Mouse (Mus musculus) forebrain, embryonic 10.5 days (tissue): Measurements from ENCODE around the gene Atp6v1g2. TPM values are rescaled to one million over a fixed set of nuclear protein-coding genes. Genes with fewer than 3 reads are reported as not detected.
"Not testable (repeated sequence)": the region's sequence is repeated elsewhere in the genome, so short reads cannot be mapped to it uniquely, and the experiment has no call there.

Source experiments
- DNase-seq: peaks from one replicate; pipeline ENCODE4 v3.0.0-alpha.2; 2017; ENCODE audit warnings: low spot score; ENCODE audit errors: extremely low spot score
- H3K27ac ChIP-seq: fragments of 300-500 bp; sonication (generic); 2 replicates; pipeline ENCODE4 v1.5.1; 2016; ENCODE audit warnings: mild to moderate bottlenecking
- H3K27me3 ChIP-seq: fragments of 300-500 bp; sonication (generic); 2 replicates; pipeline ENCODE4 v1.6.1; 2016; ENCODE audit warnings: mild to moderate bottlenecking; ENCODE audit not compliant: poor library complexity, severe bottlenecking
- H3K36me3 ChIP-seq: fragments of 300-500 bp; sonication (generic); replicated peaks from 2 replicates; pipeline ENCODE4 v1.6.1; 2016; ENCODE audit warnings: mild to moderate bottlenecking, moderate library complexity
- H3K4me1 ChIP-seq: fragments of 300-500 bp; sonication (generic); 2 replicates; pipeline ENCODE4 v1.6.1; 2016
- H3K4me3 ChIP-seq: fragments of 300-500 bp; sonication (generic); 2 replicates; pipeline ENCODE4 v1.5.1; 2016; ENCODE audit warnings: mild to moderate bottlenecking, moderate library complexity
- H3K9me3 ChIP-seq: fragments of 300-500 bp; sonication (generic); 2 replicates; pipeline ENCODE4 v1.6.1; 2016; ENCODE audit warnings: mild to moderate bottlenecking, moderate library complexity
- WGBS: fragments of 180-500 bp; shearing (Covaris S2); methylation state at CpG from one replicate; pipeline ENCODE4 v1.1.7; 2016; 5-methylcytosine and 5-hydroxymethylcytosine counted together
- polyA plus RNA-seq: library from polyadenylated mRNA; unstranded; fragments of >200 nt; fragmentation: Nextera tagmentation; extraction: Ambion mirVana; gene quantifications from 2 replicates; pipeline ENCODE4 v1.2.1, GENCODE M21; 2016

The Atp6v1g2 gene
- polyA plus RNA-seq, 1 experiment from 2014 or later: 7.7 TPM

GRCm38 (mm10) chr17:35232659-35233058 is 801 bp upstream of the Atp6v1g2 start:
- WGBS: 92% methylated on average over 5 of the region's 5 CpGs
- DNase-seq: no peak
- Histone ChIP-seq H3K9me3 (no peaks in the 10 kb centered on the region), H3K4me1 (peaks cover 41% of the 10 kb centered on the region), H3K36me3 (peaks cover 57% of the 10 kb centered on the region), H3K27me3 (no peaks in the 10 kb centered on the region), H3K27ac (no peak overlapping the region), H3K4me3 (no peak overlapping the region)

- H3K9me3 ChIP-seq, H3K27ac ChIP-seq, DNase-seq, H3K27me3 ChIP-seq: not testable (repeated sequence)
- Histone ChIP-seq H3K4me3 (peak overlapping the region; percentile 75), H3K4me1 (peaks cover 41% of the 10 kb centered on the region), H3K36me3 (peaks cover 43% of the 10 kb centered on the region)
- 92% methylated on average over 7 of the region's 7 CpGs for whole genome bisulfite sequencing
Observed at GRCm38 (mm10) chr17:35234090-35234489, 630 bp downstream of the Atp6v1g2 start.

DNA sequence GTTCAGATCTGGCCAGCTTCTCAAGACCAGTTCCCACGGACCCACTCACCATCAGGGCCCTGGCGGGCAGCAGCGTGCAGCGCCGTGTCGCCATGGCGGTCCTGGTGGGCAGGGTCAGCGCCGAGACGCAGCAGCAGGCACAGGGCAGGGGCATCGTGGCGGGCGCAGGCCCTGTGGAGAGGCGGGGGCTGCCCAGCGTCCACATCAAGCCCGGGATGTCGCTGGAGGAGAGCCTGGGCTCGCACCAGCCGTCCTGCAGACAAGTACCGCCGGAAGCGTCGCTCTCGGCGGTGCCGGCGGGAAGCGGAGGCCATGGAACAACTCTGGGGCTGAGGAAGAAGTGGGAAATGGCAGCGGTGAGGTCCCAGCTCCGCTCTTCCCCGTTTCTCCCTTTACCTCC is 1.4 kb downstream of the Atp6v1g2 start:
- Histone ChIP-seq H3K27ac (peak overlapping the region; percentile 98), H3K4me1 (peaks cover 41% of the 10 kb centered on the region), H3K36me3 (peaks cover 35% of the 10 kb centered on the region), H3K4me3 (peak overlapping the region; percentile 75), H3K27me3 (no peaks in the 10 kb centered on the region), H3K9me3 (no peaks in the 10 kb centered on the region)
- peak; percentile 63 for DNase-seq
- 9% methylated on average over 31 of the region's 31 CpGs for WGBS

DNA sequence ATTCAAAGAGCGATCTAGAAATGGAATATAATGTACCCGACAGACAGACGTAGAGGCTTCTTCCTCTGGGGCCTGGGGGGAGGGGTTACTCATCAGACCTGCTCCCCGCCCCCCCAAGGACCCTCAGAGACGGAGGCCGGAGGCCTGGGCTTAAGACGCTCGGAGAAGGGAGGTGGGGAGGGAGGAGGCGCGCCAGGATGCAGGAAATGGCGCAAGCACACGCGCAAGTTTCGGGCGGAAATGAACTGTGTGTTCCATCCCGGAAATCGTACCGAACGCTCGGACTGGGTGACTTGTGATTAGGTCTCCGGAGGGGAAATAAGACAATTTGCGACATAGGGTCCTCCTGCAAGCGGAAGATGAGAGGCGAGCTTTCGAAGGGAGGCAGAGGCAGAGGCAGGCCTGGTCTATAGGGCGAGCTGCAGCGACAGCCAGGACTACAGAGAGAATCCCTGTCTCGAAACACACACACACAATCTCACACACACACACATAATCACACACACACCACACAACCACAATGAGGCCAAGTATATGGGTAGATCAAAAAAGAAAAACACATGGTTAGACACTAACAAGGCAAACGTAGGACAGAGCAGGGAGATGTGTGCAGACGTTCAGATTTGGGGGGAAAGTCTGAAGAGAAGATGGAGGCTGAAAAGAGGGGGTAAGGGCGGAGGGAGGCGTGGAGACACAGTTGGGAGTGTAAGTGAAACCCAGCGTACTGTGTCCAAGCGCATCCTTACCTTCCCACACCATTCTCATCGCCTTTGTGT is 2.3 kb downstream of the Atp6v1g2 start, which contains the start of gene Nfkbil1:
Gene Nfkbil1, minus strand, starts transcription at position 179 of the 776 bp plus-strand sequence.
- H3K4me1 ChIP-seq: peaks cover 50% of the 10 kb centered on the region
- no peaks in the 10 kb centered on the region for H3K27me3 ChIP-seq
- H3K9me3 ChIP-seq: no peaks in the 10 kb centered on the region
- peak within 1 kb of the TSS; percentile 98 for H3K27ac ChIP-seq
- peak within 1 kb of the TSS; percentile 75 for H3K4me3 ChIP-seq
- peak; percentile 88 for DNase-seq
- under 1% methylated on average over 35 of the region's 35 CpGs for WGBS
- H3K36me3 ChIP-seq: peaks cover 26% of the 10 kb centered on the region

- 0% methylated on average over 18 of the region's 18 CpGs for WGBS
- peak; percentile 97 for DNase-seq
- peaks cover 56% of the 10 kb centered on the region for H3K4me1 ChIP-seq
Observed at GRCm38 (mm10) chr17:35236390-35236746, 2.9 kb downstream of the Atp6v1g2 start.

GRCm38 (mm10) chr17:35236996-35237395 is 3.5 kb downstream of the Atp6v1g2 start:
- Histone ChIP-seq H3K9me3 (no peaks in the 10 kb centered on the region), H3K4me1 (peaks cover 54% of the 10 kb centered on the region), H3K36me3 (peaks cover 17% of the 10 kb centered on the region), H3K27me3 (no peaks in the 10 kb centered on the region), H3K27ac (peak overlapping the region; percentile 98; the same call in 1 of the 2 replicates), H3K4me3 (peak overlapping the region; percentile 75)
- 78% methylated on average over 9 of the region's 9 CpGs for WGBS
- no peak for DNase-seq

More at GRCm38 (mm10) chr17:35236390-35236746, 2.9 kb downstream of the Atp6v1g2 start:
- Histone ChIP-seq H3K27ac (peak overlapping the region; percentile 98), H3K36me3 (peaks cover 20% of the 10 kb centered on the region), H3K4me3 (peak overlapping the region; percentile 75), H3K9me3 (no peaks in the 10 kb centered on the region), H3K27me3 (no peaks in the 10 kb centered on the region)

GRCm38 (mm10) chr17:35237504-35237903 is 4.0 kb downstream of the Atp6v1g2 start:
- WGBS: 87% methylated on average over 12 of the region's 12 CpGs
- Histone ChIP-seq H3K27ac (no peak overlapping the region), H3K9me3 (no peaks in the 10 kb centered on the region), H3K4me3 (no peak overlapping the region), H3K27me3 (no peaks in the 10 kb centered on the region), H3K36me3 (peaks cover 17% of the 10 kb centered on the region), H3K4me1 (peaks cover 50% of the 10 kb centered on the region)
- no peak for DNase-seq

DNA sequence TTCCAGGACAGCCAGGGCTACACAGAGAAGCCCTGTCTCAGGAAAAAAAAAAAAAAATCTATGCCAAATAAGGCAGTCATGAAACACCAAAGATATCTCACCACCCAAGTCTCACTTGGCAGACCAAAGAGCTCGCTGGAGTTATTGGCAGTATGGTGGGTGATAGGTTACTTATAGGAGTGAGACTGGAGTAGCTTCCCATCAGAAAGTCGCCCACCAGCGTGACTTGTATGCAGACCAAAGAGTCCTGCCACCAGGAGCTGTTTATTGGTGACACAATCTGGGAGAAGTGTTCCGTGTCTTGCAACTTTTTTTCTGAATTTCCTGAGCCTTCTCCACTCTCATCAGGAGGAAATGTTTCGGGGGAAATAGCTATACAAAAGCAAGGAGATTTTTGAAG is 6.2 kb downstream of the Atp6v1g2 start:
- WGBS: 87% methylated on average over 5 of the region's 5 CpGs
- H3K4me3 ChIP-seq: peak overlapping the region; percentile 85; the same call in 1 of the 2 replicates
- peaks cover 53% of the 10 kb centered on the region for H3K4me1 ChIP-seq
- no peak for DNase-seq
- H3K27ac ChIP-seq: no peak overlapping the region
- no peaks in the 10 kb centered on the region for H3K9me3 ChIP-seq
- H3K36me3 ChIP-seq: peaks cover 23% of the 10 kb centered on the region
- H3K27me3 ChIP-seq: no peaks in the 10 kb centered on the region

DNA sequence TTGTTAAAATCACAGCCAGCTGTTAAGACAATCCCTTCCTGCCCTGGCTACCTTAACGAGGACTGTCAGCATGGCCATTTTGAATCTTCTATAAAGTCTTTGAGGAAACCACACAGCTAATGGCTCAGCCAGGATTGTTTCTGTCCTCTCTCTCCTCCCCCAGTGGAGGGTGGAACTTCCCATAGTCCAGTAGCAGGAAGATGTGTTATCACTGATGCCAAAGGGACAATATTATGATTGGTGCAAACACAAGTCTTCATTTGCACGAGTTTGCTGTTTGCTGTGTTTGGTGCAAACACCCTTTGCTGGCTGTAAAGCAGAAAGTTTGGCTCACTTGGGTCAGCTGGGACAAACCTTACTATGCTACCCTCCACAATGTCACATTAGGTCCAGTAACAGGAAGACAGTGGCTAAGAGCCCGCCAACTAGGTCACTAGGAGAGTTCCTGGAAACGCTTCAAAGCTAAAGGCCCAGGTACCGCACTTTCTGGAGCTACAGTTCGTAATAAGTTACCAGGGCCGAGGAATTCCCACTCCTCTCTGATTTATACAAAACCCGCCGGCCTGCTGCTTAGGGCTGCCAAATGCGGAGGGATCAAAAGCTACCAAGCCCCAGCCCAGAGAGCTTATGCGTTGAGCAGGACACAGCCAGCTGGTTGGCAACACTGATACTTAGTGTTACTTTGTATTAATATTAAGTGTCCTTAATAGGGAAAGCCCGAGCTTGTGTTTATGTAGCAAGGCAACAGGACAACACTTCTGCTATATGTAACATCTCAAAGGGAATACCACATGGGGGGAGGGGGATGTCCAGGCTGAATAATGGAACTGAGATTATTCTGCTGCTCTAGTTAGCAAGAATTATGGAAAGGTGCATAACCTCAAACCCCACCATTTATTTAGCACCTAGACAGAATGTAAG is 7.2 kb downstream of the Atp6v1g2 start:
- H3K36me3 ChIP-seq: peaks cover 33% of the 10 kb centered on the region
- H3K9me3 ChIP-seq: no peaks in the 10 kb centered on the region
- DNase-seq: no peak
- H3K27me3 ChIP-seq: no peaks in the 10 kb centered on the region
- peak overlapping the region; percentile 99 for H3K27ac ChIP-seq
- peak overlapping the region; percentile 85 for H3K4me3 ChIP-seq
- WGBS: 38% methylated on average over 12 of the region's 12 CpGs
- peaks cover 57% of the 10 kb centered on the region for H3K4me1 ChIP-seq

DNA sequence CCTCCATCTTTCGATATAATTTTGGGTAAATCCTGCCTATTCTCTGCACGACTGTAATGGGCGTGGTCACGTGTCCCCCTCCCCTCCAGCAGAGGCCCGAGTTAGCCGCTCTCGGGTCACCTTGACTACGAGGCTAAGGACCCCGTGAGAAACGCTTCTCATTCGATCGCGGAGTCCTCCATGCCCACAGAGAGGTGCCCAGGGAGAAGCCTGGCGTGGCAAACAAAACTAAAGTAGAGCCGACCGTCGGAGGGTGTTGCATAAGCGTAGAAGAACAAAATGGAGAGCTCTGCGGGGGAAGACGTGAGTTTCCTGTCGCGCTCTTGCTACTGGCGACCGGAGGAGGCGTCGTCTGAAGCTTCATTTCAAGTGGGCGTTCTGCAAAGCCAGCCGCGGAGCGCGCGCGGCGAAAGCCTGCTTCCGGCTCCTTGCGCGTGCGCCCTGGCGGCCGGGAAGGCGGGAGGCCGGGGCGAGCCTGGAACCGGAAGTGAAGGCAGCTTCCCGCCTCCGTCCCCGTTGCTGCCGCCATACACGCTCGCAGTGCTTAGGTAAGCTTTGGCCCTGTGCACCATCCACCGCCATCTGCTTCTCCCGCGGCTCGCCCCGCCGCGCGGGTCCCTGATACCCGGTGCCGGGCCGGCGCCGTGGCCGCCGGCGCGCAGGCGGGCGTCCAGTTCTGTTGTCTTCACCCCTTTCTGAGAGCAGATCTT is 8.0 kb downstream of the Atp6v1g2 start, which contains the start of gene Ddx39b:
Gene Ddx39b, plus strand, starts transcription at position 442 of the 710 bp plus-strand sequence.
- Histone ChIP-seq H3K27ac (peak within 1 kb of the TSS; percentile 99), H3K4me1 (peaks cover 60% of the 10 kb centered on the region), H3K36me3 (peaks cover 41% of the 10 kb centered on the region), H3K27me3 (no peaks in the 10 kb centered on the region), H3K9me3 (no peaks in the 10 kb centered on the region), H3K4me3 (peak within 1 kb of the TSS; percentile 85)
- DNase-seq: peak; percentile 94
- WGBS: under 1% methylated on average over 69 of the region's 69 CpGs

DNA sequence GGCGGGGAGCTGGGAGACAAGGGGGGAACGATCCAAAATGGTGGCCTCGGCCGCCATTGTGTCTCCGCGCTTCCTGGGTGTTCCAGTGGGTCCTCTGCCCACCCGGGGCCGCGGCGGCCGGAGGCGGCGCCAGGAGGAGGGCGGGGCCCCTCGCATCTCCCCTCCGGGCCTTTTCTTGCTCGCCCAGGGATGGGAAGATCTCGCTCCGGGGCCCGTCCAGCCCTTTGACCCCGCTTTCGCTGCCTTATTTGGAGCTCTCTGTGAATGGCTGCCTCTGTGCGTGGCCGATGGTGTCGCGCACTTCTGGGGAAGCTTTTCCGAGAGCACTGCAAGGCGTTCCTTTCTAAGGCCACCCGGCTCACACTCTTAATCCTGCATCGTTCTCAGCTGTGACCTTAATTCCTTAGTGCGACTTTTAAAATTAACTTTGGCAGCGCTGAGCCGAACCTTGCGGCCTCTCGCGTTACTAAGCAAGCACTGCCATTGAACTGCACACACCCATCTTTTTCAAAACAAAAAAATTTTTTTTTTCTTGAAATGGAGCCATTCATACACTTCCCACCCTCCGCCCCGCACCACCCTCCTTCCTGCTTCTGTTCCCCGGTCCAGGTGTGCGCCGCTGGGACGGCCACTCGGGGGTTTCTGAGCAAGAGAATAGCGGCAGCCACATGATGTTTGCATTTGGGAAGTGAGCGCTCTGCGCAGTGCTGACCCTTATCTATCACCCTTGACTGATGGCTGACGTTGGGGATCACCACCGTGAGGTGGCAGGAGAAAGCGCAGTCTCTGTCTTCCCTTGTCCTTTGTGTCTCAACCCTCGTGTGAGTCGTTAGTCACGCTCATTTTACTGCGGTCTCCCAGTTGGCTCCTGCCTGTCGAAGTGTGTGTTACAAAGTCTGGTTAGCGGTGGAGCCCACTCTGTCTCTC is 8.8 kb downstream of the Atp6v1g2 start:
- peak; percentile 64 for DNase-seq
- H3K27me3 ChIP-seq: no peaks in the 10 kb centered on the region
- WGBS: under 1% methylated on average over 55 of the region's 55 CpGs
- H3K4me1 ChIP-seq: peaks cover 60% of the 10 kb centered on the region
- H3K9me3 ChIP-seq: no peaks in the 10 kb centered on the region
- H3K4me3 ChIP-seq: peak overlapping the region; percentile 85
- peaks cover 49% of the 10 kb centered on the region for H3K36me3 ChIP-seq
- peak overlapping the region; percentile 99 for H3K27ac ChIP-seq
